Mouse (Mus musculus): Measurements from ENCODE around the gene Gm28047. TPM values are rescaled to one million over a fixed set of nuclear protein-coding genes. Genes with fewer than 3 reads are reported as not detected.

The Gm28047 gene
- polyA plus RNA-seq, 1 experiment from 2014 or later: not detected

GRCm38 (mm10) chr15:102526111-102527002, 98.5 kb downstream of the Gm28047 start:
- peaks cover 49% of the 10 kb centered on the region for H3K36me3 ChIP-seq (ENCODE audit: control insufficient read depth, insufficient read depth)
- 71% methylated on average over 6 of the region's 6 CpGs for WGBS
- H3K9ac ChIP-seq (ENCODE audit: low read length): no peak overlapping the region
- ATAC-seq (replicated peaks; ENCODE audit: extremely low read depth, insufficient read depth, low FRiP score): no peak
- H3K9me3 ChIP-seq (replicated peaks; ENCODE audit: control insufficient read depth, low read length): no peaks in the 10 kb centered on the region
- H3K27ac ChIP-seq (ENCODE audit: low read length): no peak overlapping the region; the same call in 1 of the 2 replicates
- H3K4me3 ChIP-seq (ENCODE audit: low read length): no peak overlapping the region
- no peaks in the 10 kb centered on the region for H3K27me3 ChIP-seq (ENCODE audit: control insufficient read depth, insufficient read depth, low read length)
- no peaks in the 10 kb centered on the region for H3K4me1 ChIP-seq (ENCODE audit: control insufficient read depth, insufficient read depth, low read length)
- no peak overlapping the region for H3K4me2 ChIP-seq (ENCODE audit: low read depth, low read length)

DNA sequence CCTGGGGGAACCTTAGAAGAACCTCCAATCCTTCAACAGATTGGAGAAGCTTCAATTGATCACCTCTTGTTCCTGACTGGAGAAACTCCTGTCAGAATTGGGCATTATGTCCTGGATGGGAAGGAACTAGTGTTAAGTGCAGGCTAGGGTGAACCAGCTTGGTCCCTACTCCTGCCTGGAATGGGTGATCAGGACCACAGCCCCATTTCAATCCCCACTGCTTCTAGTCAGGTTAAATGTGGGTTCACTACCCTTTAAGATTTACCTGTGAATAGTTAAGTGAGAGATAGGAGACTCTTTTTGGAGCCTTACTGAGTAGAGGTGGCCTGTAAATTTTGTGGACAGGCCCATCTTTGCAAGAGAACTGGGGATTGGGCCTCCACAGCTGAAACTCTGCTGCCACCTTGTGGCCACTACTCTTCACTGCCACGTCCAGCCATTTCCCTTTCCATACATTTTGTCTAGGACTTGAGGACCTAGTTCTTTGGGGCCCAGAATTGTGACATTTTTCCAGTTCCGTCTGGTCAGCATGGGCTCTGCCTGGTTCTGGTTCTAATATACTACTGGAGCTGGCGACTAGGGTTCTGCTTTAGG, 99.9 kb downstream of the Gm28047 start, which contains the start of gene Npff:
Gene Npff (minus strand): TSS at position 51 of the 594 bp plus-strand sequence.
- WGBS: 7% methylated on average over 3 of the region's 3 CpGs
- H3K4me1 ChIP-seq (ENCODE audit: control insufficient read depth, insufficient read depth, low read length): peaks cover 9% of the 10 kb centered on the region
- no peaks in the 10 kb centered on the region for H3K27me3 ChIP-seq (ENCODE audit: control insufficient read depth, insufficient read depth, low read length)
- no peak within 1 kb of the TSS for H3K27ac ChIP-seq (ENCODE audit: low read length)
- no peak within 1 kb of the TSS for H3K4me2 ChIP-seq (ENCODE audit: low read depth, low read length)
- no peaks in the 10 kb centered on the region for H3K9me3 ChIP-seq (replicated peaks; ENCODE audit: control insufficient read depth, low read length)
- no peak within 1 kb of the TSS for H3K4me3 ChIP-seq (ENCODE audit: low read length)
- peak within 1 kb of the TSS; percentile 34; the same call in 1 of the 2 replicates for H3K9ac ChIP-seq (ENCODE audit: low read length)
- ATAC-seq (replicated peaks; ENCODE audit: extremely low read depth, insufficient read depth, low FRiP score): no peak
- H3K36me3 ChIP-seq (ENCODE audit: control insufficient read depth, insufficient read depth): peaks cover 47% of the 10 kb centered on the region

GRCm38 (mm10) chr15:102521480-102521879, 103.4 kb downstream of the Gm28047 start:
- no peak overlapping the region for H3K4me3 ChIP-seq (ENCODE audit: low read length)
- 77% methylated on average over 4 of the region's 4 CpGs for WGBS
- H3K4me2 ChIP-seq (ENCODE audit: low read depth, low read length): no peak overlapping the region
- peaks cover 22% of the 10 kb centered on the region for H3K36me3 ChIP-seq (ENCODE audit: control insufficient read depth, insufficient read depth)
- peaks cover 20% of the 10 kb centered on the region for H3K4me1 ChIP-seq (ENCODE audit: control insufficient read depth, insufficient read depth, low read length)
- no peaks in the 10 kb centered on the region for H3K9me3 ChIP-seq (replicated peaks; ENCODE audit: control insufficient read depth, low read length)
- H3K27me3 ChIP-seq (ENCODE audit: control insufficient read depth, insufficient read depth, low read length): no peaks in the 10 kb centered on the region
- H3K27ac ChIP-seq (ENCODE audit: low read length): no peak overlapping the region
- H3K9ac ChIP-seq (ENCODE audit: low read length): no peak overlapping the region
- ATAC-seq (replicated peaks; ENCODE audit: extremely low read depth, insufficient read depth, low FRiP score): no peak

- Histone ChIP-seq H3K9ac (ENCODE audit: low read length) (peak overlapping the region; percentile 55), H3K27ac (ENCODE audit: low read length) (peak overlapping the region; percentile 40), H3K9me3 (replicated peaks; ENCODE audit: control insufficient read depth, low read length) (no peaks in the 10 kb centered on the region), H3K4me1 (ENCODE audit: control insufficient read depth, insufficient read depth, low read length) (peaks cover 27% of the 10 kb centered on the region), H3K27me3 (ENCODE audit: control insufficient read depth, insufficient read depth, low read length) (no peaks in the 10 kb centered on the region), H3K4me2 (ENCODE audit: low read depth, low read length) (no peak overlapping the region), H3K4me3 (ENCODE audit: low read length) (no peak overlapping the region), H3K36me3 (ENCODE audit: control insufficient read depth, insufficient read depth) (peaks cover 19% of the 10 kb centered on the region)
- WGBS: 40% methylated on average over 4 of the region's 4 CpGs
- no peak for ATAC-seq (replicated peaks; ENCODE audit: extremely low read depth, insufficient read depth, low FRiP score)
These were observed 104.5 kb downstream of the Gm28047 start for GRCm38 (mm10) chr15:102520416-102520815.

- Histone ChIP-seq H3K9ac (ENCODE audit: low read length) (peak overlapping the region; percentile 94), H3K9me3 (replicated peaks; ENCODE audit: control insufficient read depth, low read length) (no peaks in the 10 kb centered on the region), H3K4me3 (ENCODE audit: low read length) (peak overlapping the region; percentile 77), H3K4me2 (ENCODE audit: low read depth, low read length) (peak overlapping the region; percentile 82), H3K27me3 (ENCODE audit: control insufficient read depth, insufficient read depth, low read length) (no peaks in the 10 kb centered on the region), H3K4me1 (ENCODE audit: control insufficient read depth, insufficient read depth, low read length) (peaks cover 28% of the 10 kb centered on the region), H3K36me3 (ENCODE audit: control insufficient read depth, insufficient read depth) (peaks cover 18% of the 10 kb centered on the region), H3K27ac (ENCODE audit: low read length) (peak overlapping the region; percentile 100)
- ATAC-seq (replicated peaks; ENCODE audit: extremely low read depth, insufficient read depth, low FRiP score): no peak
- 52% methylated on average over 16 of the region's 17 CpGs for WGBS
These were observed 105.4 kb downstream of the Gm28047 start for GRCm38 (mm10) chr15:102519211-102520141.

DNA sequence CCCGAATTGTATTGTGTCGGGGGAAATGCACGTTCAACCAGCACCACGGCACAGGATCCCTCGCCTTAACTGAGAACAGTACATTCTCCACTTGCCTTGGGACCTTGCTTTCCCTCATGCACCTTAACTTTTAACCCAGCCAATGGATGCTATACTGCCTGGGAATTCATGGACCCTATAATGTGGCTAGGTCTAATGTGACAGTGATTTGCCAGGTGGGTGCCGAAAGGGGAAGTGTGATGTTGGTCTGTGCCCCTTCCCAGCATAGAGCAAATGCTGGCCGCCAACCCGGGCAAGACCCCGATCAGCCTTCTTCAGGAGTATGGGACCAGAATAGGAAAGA, 106.0 kb downstream of the Gm28047 start:
- H3K9ac ChIP-seq (ENCODE audit: low read length): peak overlapping the region; percentile 94
- H3K36me3 ChIP-seq (ENCODE audit: control insufficient read depth, insufficient read depth): peaks cover 14% of the 10 kb centered on the region
- peak overlapping the region; percentile 82 for H3K4me2 ChIP-seq (ENCODE audit: low read depth, low read length)
- 13% methylated on average over 9 of the region's 9 CpGs for WGBS
- peak overlapping the region; percentile 77 for H3K4me3 ChIP-seq (ENCODE audit: low read length)
- no peak for ATAC-seq (replicated peaks; ENCODE audit: extremely low read depth, insufficient read depth, low FRiP score)
- no peaks in the 10 kb centered on the region for H3K9me3 ChIP-seq (replicated peaks; ENCODE audit: control insufficient read depth, low read length)
- H3K4me1 ChIP-seq (ENCODE audit: control insufficient read depth, insufficient read depth, low read length): peaks cover 28% of the 10 kb centered on the region
- H3K27ac ChIP-seq (ENCODE audit: low read length): peak overlapping the region; percentile 100
- no peaks in the 10 kb centered on the region for H3K27me3 ChIP-seq (ENCODE audit: control insufficient read depth, insufficient read depth, low read length)

DNA sequence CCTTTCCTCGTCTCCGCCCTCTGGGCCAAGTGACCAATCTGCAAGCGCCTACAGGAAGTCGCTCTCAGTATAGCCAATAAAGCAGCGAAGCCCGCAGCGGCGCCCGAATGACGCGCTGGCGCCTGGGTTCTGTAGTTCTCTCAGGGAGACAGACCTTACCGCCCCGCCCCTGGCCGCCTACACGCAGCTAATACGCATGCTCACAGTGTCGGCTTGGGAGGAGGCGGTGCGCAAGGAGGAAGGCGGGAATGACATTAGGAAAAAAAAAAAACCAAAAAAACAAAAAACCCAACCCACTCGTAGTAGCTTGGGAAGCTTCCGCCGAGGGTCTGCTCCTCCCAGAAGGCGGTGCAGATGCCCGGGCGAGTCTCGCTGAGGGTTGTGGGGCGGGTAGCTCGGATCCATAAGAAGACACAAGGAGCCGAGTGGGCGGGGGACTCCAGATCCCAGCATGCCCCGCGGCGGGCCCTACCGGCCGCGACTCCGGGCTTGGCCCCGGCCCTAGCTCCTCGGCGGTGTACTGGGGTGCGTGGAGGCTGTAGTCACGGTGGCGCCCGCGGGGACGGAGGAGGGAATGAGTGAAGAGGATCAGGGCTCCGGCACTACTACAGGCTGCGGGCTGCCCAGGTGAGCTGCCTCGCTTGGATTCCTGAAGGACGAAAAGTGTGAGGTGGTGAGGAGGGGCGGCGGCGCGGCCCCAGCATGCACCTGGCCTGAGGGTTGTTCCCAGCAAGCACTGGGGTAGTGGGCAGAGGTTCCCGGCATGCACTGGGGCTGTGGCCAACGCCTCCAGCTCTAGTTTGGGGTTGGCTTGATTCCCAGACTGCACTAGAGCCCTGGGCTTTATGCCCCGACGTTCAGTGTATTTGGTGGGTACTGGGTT, 106.7 kb downstream of the Gm28047 start, which contains the start of gene Tarbp2:
Gene Tarbp2 (plus strand): TSS at position 217 of the 883 bp plus-strand sequence.
- peak; percentile 88 for ATAC-seq (replicated peaks; ENCODE audit: extremely low read depth, insufficient read depth, low FRiP score)
- no peaks in the 10 kb centered on the region for H3K27me3 ChIP-seq (ENCODE audit: control insufficient read depth, insufficient read depth, low read length)
- peak within 1 kb of the TSS; percentile 77 for H3K4me3 ChIP-seq (ENCODE audit: low read length)
- peaks cover 11% of the 10 kb centered on the region for H3K36me3 ChIP-seq (ENCODE audit: control insufficient read depth, insufficient read depth)
- peak within 1 kb of the TSS; percentile 100 for H3K27ac ChIP-seq (ENCODE audit: low read length)
- H3K9me3 ChIP-seq (replicated peaks; ENCODE audit: control insufficient read depth, low read length): no peaks in the 10 kb centered on the region
- H3K9ac ChIP-seq (ENCODE audit: low read length): peak within 1 kb of the TSS; percentile 94
- peaks cover 28% of the 10 kb centered on the region for H3K4me1 ChIP-seq (ENCODE audit: control insufficient read depth, insufficient read depth, low read length)
- WGBS: under 1% methylated on average over 60 of the region's 60 CpGs
- H3K4me2 ChIP-seq (ENCODE audit: low read depth, low read length): peak within 1 kb of the TSS; percentile 95

DNA sequence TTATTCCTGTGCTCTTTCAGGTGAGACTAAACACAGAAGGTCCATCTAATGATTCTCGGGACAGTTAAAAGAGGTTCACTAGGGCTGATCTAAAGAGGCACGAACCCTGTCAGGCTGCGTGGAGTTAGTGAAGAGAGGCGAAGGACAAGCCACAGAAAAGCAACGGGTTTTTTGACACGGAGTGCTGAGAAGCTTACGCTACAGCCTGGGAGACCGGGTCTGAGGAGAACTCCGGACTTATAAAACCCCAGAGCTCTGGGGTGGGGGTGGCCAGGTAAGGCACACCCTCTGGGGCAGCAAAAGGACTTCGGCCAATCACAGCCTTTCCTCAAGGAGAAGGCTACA, 107.3 kb downstream of the Gm28047 start:
- WGBS: 0% methylated on average over 10 of the region's 10 CpGs
- peaks cover 28% of the 10 kb centered on the region for H3K4me1 ChIP-seq (ENCODE audit: control insufficient read depth, insufficient read depth, low read length)
- ATAC-seq (replicated peaks; ENCODE audit: extremely low read depth, insufficient read depth, low FRiP score): no peak
- peak overlapping the region; percentile 95 for H3K4me2 ChIP-seq (ENCODE audit: low read depth, low read length)
- peak overlapping the region; percentile 77 for H3K9ac ChIP-seq (ENCODE audit: low read length)
- peak overlapping the region; percentile 94 for H3K27ac ChIP-seq (ENCODE audit: low read length)
- no peaks in the 10 kb centered on the region for H3K9me3 ChIP-seq (replicated peaks; ENCODE audit: control insufficient read depth, low read length)
- peak overlapping the region; percentile 74 for H3K4me3 ChIP-seq (ENCODE audit: low read length)
- H3K36me3 ChIP-seq (ENCODE audit: control insufficient read depth, insufficient read depth): peaks cover 11% of the 10 kb centered on the region
- H3K27me3 ChIP-seq (ENCODE audit: control insufficient read depth, insufficient read depth, low read length): no peaks in the 10 kb centered on the region

Measured in heart, embryonic 16.5 days (tissue).